Mouse (Mus musculus) brain, embryonic 14.5 days (tissue): ENCODE measurements around the gene Kremen2.

ENCODE experiments used
- CTCF ChIP-seq: fragments of 200-500 bp; IDR thresholded peaks from 2 replicates; pipeline ENCODE4 v1.5.1; 2012; ENCODE audit warnings: inconsistent platforms, mild to moderate bottlenecking, moderate library complexity, borderline replicate concordance; ENCODE audit not compliant: insufficient read depth, insufficient read length; ENCODE audit errors: extremely low read depth
- POLR2A ChIP-seq: fragments of 200-500 bp; IDR thresholded peaks from 2 replicates; pipeline ENCODE4 v1.6.1; 2012; ENCODE audit warnings: mild to moderate bottlenecking, inconsistent platforms, borderline replicate concordance; ENCODE audit not compliant: poor library complexity, insufficient read depth, insufficient read length, severe bottlenecking; ENCODE audit errors: extremely low read depth

GRCm38 (mm10) chr17:23703301-23703700 is 42.3 kb downstream of the Kremen2 start:
- TF ChIP-seq CTCF: no peak
- no peak for TF ChIP-seq POLR2A
